Mouse (Mus musculus): ENCODE data around the gene Rfx2.

Rfx2 gene

DNA sequence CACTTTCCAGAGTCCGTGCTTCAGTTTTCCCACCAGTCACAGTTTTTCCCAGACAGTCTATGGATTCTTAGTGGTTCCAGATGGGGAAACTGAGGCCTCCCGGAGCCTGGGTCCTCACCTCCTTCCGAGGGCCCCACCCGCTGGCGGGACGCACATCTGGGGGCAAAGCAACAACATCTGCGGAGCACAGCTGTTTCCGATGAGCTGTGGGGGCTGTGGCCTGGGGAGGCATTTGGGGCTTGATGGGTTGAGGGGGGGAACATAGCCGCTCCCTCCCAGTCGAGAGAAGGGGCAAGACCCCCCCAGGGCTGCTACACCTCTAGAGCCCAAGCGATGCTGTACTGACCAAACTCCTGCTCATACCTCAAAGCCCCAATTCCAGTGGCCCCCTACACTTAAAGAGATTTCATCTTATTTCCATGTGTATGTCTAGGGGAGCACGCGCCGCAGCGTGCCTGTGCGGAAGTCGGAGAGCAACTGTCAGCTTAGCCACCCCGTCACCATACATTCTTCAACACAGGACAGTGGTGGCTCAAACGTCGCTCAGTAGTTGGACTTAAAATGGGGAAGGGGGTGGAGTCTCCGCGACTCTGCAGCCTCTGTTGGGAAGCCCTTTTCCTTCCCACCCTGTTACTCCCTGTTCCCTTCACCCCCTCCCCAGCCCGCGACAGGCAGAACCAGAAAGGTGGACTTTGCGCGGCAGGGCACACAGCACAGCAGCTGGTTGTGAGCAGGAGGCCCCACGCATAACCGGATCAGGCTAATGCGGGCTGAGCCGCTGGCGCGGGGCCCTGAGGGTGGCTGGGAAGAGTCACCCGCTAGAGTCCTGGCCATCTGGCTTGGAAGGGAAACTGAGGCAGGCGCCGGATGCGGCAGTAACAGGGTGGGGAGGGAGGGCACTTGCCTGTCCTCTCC is 76.3 kb downstream of the Rfx2 start:
- DNase-seq (ENCODE audit: low read depth, low spot score): no peak

DNA sequence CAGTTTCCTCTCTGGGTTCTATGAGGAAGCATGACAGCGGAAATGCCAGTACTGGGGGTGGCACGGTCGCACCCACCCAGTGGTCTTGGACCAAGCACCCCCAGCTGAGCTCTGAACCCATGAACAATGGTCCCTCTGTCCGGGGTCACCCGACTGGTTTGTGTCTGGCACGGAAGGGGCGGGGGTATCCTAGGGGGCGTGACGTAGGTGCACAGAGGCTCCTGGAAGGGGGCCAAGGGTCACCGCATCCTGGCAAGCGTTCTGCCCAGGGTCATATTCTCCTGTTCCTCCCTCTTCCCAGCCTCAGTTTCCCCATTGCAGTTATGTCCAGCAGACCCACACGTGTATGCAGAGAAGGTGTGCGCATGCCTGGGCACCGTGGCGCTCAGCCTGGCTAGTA is 77.4 kb downstream of the Rfx2 start:
- DNase-seq (ENCODE audit: low read depth, low spot score): no peak

DNA sequence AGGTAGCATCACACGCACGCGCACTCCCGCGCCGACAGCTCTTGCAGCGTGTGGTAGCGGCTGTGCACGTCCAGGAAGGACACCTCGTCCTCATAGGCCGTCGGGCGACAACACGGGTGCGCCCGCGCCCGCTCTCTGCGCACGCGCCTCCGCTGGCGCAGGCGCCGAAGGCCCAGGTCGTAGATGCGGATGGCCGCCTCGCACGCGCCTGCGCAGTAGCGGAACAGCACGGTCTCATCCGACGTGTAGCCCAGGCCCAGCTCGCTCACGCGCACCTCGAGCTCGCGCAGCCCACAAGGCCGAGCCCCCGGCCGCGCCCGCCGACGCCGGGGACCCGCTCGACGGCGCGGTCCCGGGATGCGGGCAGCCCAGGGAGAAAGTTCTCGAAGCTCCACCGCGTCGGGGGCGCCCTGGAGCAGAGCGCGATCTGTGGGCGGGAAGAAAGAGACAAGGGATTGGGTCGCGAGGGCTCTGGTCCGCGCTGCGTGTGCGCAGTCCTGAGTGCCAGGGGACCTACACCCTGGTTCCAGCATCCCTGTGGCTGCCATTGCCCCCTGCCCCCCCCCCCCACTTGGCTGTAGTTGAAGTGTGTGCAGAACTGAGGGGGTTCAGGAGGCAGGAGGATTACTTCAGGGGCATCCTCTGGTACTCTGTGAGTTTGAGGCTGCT is 79.3 kb downstream of the Rfx2 start:
- no peak for DNase-seq (ENCODE audit: low read depth, low spot score)

DNA sequence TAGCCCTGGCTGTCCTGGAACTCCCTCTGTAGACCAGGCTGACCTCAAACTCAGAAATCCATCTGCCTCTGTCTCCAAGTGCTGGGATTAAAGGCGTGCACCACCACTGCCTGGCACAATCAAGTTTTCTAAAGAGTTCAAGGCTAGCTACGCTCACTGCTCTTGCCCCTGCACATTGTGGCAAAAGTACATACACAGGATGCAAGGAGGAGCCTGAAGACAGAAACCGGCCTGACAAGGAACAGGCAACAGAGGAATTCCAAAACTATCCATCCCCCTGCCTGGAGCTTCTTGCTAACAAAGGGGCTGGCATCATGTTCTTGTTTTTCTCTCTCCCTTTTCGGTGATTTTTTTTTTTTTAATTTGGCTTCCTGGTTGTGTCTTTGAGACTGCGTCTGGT is 86.6 kb downstream of the Rfx2 start:
- DNase-seq (ENCODE audit: low read depth, low spot score): no peak

DNA sequence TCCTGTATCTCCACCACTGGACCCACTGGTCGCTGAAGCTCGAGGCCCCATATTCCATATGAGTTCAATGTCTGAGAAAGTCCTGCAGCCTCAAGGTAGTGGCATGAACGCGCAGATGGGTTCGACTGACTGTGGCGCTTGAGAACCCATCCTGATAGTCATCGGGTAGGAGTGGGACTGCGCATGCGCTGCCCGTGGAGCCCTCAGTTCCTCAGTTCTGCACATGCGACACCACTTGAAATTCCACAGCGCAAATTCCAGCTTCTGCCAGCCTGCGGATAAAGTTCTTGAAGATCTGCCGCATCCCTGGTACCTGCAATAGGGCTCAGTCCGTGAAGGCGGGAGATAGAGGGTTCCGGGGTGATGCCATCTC is 90.0 kb downstream of the Rfx2 start:
- DNase-seq (ENCODE audit: low read depth, low spot score): no peak

DNA sequence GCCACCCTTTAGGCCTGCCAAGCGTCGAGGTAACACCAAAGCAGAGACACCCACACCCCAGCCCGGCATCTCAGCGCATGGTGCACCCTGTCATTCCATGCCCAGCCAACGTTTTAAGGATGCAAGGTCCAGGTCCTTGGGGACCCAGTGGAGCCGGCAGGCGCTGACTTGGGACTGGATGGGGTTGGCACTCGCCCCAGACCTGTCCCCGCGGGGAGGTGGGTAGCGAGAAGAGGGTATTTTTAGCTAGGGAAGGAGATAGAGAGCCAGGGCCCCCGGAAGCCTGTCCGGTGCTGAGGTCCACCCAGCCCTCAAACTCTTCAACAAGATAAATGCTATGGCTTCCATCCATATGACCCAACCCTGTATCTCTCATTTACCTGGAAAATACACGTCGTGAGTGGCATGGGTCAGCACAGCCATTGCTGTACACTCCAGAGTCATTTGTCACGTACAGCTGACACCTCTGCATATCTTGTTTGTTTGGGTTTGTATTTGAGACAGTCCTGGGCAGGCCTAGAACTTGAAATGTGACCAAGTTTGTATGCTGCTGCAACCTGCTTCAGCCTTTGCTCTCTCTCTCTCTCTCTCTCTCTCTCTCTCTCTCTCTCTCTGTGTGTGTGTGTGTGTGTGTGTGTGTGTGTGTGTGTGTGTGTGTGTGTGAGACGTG is 90.6 kb downstream of the Rfx2 start:
- DNase-seq (ENCODE audit: low read depth, low spot score): no peak

DNA sequence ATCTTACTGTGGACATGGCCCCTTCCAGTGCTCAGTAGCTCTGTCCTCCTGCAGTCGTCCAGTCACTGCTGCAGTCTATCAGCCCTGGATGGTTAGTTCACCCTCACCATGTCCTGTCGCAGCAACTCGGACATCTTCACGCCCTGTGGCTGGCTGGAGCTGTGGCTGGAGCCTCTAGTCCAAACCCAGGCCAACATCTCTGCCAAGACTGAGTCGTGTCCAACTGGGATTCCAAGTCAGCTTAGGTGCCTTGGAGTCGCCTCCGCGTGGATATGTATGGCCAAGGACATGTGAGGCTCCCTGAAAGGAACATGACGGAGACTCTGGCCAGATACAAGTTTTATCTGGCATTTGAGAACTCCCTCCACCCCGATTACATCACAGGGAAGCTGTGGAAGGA is 92.6 kb downstream of the Rfx2 start:
- no peak for DNase-seq (ENCODE audit: low read depth, low spot score)

DNA sequence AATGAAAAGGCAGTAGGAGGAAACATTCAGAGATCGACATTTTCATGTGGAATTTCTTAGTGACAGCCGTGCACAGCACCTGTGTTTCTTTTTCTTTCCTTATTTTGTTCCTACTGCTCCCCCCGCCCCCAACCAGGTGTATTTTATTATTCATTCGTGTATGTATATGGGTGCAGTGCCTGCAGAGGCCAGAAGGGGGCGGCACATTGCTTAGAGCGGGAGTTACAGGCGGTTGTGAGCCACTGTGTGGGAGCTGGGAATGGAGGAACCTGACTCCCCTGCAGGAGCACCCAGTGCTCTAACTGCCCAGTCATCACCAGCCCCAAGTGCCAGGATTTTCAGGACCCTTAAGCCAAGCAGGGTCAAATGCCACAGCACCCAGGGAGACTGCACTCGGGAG is 94.3 kb downstream of the Rfx2 start:
- no peak for DNase-seq (ENCODE audit: low read depth, low spot score)

DNA sequence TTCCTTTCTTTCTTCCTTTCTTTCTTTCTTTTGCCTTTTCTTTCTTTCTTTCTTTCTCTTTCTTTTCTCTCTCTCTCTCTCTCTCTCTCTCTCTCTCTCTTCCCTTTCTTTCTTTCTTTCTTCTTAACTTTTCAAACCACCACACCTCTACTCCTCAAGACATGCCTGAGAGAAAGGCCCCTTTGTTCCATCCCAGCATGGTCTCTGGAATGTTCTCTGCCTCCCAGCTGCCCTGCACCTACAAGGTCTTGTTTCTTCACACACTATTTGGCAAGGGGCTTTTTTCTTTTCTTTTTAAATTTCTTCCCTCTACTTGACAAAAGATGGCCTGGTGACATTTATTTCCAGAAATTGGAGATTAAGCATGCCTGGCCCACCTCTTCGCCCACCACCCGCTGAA is 101.2 kb downstream of the Rfx2 start:
- no peak for DNase-seq (ENCODE audit: low read depth, low spot score)

DNA sequence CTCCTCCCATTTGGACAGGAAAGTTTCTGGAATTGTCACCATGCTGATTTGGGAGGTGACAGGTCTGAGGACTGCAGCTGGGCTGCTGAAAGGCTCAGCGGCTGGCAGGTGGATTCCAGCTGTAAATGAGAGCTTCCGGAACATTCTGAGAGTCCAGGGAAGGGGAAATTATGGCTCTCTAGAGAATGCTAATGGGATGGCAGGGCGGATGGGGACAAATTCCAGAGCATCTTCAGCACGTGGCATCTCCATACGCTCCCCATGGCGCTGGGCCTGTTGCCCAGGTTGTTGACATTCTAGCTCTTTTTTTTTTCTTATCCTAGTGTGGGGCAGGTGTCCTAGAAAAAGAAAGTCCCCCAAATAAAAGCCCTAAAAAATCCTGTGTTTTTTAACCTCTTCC is 101.7 kb downstream of the Rfx2 start:
- DNase-seq (ENCODE audit: low read depth, low spot score): no peak

DNA sequence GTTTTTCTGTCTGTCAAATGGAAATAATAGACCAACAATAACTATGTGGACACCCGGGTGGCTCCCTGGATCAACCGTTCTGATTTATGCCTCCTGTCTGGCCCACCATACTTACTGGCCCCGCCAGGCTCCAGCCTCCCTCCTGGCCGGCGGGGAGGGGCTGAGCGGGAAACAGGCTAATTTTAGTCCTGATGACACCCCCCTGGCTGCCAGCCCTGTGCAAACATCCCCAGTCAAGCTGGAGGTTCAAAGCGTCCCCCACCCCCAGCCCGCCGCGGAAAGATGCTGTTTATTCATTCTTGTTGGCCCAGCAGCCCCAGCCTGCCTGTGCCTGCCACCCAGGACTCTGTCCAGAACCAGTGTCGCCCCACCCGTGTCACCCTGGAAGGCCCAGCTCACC is 102.7 kb downstream of the Rfx2 start:
- no peak for DNase-seq (ENCODE audit: low read depth, low spot score)

DNA sequence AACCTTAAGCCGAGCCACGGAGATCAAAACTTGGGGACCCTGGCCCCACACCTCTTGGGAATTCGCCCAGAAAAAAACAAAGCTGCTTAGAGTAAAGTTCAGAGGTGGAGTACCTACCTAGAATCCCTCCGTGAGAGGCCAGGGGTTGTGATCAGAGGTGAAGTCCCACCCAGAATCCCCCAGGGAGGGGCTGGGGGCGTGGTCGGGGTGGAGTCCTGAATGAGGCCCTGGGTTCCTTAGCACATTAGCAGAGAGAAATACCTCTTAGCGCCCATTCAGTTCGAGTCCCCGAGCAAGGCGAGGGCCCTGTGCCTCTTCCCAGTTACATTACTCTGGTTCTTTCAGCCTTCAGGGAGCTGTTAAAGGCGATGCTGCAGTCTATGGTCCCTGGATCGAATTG is 103.2 kb downstream of the Rfx2 start:
- no peak for DNase-seq (ENCODE audit: low read depth, low spot score)

DNA sequence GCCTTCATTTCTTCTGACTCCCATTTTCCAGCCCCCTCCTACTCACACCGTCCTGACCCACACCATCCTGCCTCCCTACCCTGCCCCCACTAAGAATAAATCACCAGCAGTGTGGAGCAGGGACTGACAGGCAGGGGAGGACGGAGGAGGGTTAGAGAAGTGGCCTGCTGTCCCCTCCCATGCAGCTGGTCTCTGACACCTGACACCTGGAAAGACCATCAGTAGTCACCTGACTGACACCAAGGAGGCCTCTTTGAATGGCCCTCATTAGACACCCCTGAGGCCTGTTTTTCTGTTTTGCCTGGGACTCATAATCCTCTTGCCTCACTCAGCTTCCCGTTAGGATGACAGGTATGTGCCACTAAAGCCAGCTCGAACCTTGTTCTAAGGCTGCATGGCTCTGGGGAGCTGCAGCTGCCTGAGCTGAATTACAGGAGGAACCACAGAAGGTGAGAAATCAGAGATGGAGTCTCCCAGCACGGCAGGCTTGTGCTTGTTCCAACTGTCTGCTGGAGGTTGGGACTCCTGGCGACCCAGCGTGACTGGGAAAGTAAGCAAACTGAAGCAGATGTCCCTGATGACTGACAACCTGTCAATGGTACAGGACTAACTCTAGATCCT is 103.7 kb downstream of the Rfx2 start:
- DNase-seq (ENCODE audit: low read depth, low spot score): no peak
